Mouse (Mus musculus): ENCODE measurements at regions not wholly inside any gene's neighbourhood (a gene's known extent, or its start where the extent isn't known, plus 50 kb on each side); places are given as distances from the start of the nearest gene placed in this dataset.
"Not testable (repeated sequence)": the region's sequence is repeated elsewhere in the genome, so short reads cannot be mapped to it uniquely, and the experiment has no call there.

GRCm38 (mm10) chr14:53683361-53684015, 570.4 kb downstream of the Dad1 start:
- not testable (repeated sequence) for DNase-seq

GRCm38 (mm10) chr14:53682679-53683078, 571.2 kb downstream of the Dad1 start:
- not testable (repeated sequence) for DNase-seq

GRCm38 (mm10) chr14:53681320-53681719, 572.6 kb downstream of the Dad1 start:
- not testable (repeated sequence) for DNase-seq

- not testable (repeated sequence) for DNase-seq
Observed at GRCm38 (mm10) chr14:53665681-53666080, 588.2 kb downstream of the Dad1 start.

- DNase-seq, result not testable (repeated sequence)
Observed at GRCm38 (mm10) chr14:53662700-53663355, 591.1 kb downstream of the Dad1 start.

- not testable (repeated sequence) for DNase-seq
Observed at GRCm38 (mm10) chr14:53654669-53655068, 599.2 kb downstream of the Dad1 start.

- not testable (repeated sequence) for DNase-seq
Observed at GRCm38 (mm10) chr14:53651061-53651460, 602.8 kb downstream of the Dad1 start.

GRCm38 (mm10) chr14:53649189-53649588, 604.7 kb downstream of the Dad1 start:
- DNase-seq, result not testable (repeated sequence)

- DNase-seq, result not testable (repeated sequence)
Observed at GRCm38 (mm10) chr14:53640441-53640840, 613.5 kb downstream of the Dad1 start.

GRCm38 (mm10) chr14:53637664-53638063, 616.2 kb downstream of the Dad1 start:
- not testable (repeated sequence) for DNase-seq

GRCm38 (mm10) chr14:53635206-53635605, 618.7 kb downstream of the Dad1 start:
- DNase-seq, result not testable (repeated sequence)

GRCm38 (mm10) chr14:53634320-53634979, 619.5 kb downstream of the Dad1 start:
- DNase-seq, result not testable (repeated sequence)

GRCm38 (mm10) chr14:53633743-53634142, 620.2 kb downstream of the Dad1 start:
- not testable (repeated sequence) for DNase-seq

- DNase-seq, result not testable (repeated sequence)
Observed at GRCm38 (mm10) chr14:53621376-53621775, 632.5 kb downstream of the Dad1 start.

- DNase-seq, result not testable (repeated sequence)
Observed at GRCm38 (mm10) chr14:53616061-53616460, 637.8 kb downstream of the Dad1 start.

GRCm38 (mm10) chr14:53614341-53614740, 639.6 kb downstream of the Dad1 start:
- DNase-seq, result no peak

GRCm38 (mm10) chr14:53599299-53599698, 654.6 kb downstream of the Dad1 start:
- not testable (repeated sequence) for DNase-seq

- DNase-seq, result not testable (repeated sequence)
Observed at GRCm38 (mm10) chr14:53597287-53597686, 656.6 kb downstream of the Dad1 start.

- DNase-seq, result not testable (repeated sequence)
Observed at GRCm38 (mm10) chr14:53590601-53591000, 663.3 kb downstream of the Dad1 start.

GRCm38 (mm10) chr14:53582528-53582927, 671.4 kb downstream of the Dad1 start:
- not testable (repeated sequence) for DNase-seq

- DNase-seq, result not testable (repeated sequence)
Observed at GRCm38 (mm10) chr14:53581734-53582133, 672.2 kb downstream of the Dad1 start.

GRCm38 (mm10) chr14:53576927-53577326, 677.0 kb downstream of the Dad1 start:
- DNase-seq, result not testable (repeated sequence)

- not testable (repeated sequence) for DNase-seq
Observed at GRCm38 (mm10) chr14:53572701-53573100, 681.2 kb downstream of the Dad1 start.

- DNase-seq, result no peak
Observed at GRCm38 (mm10) chr14:53562606-53563005, 691.3 kb downstream of the Dad1 start.
